Mouse (Mus musculus): ENCODE data around the gene Etv4.

Etv4 gene

GRCm38 (mm10) chr11:101785143-101785851 is at the start of gene Etv4:
Etv4 (minus strand) TSS chr11:101785371.
- peak; percentile 83 for DNase-seq

DNA sequence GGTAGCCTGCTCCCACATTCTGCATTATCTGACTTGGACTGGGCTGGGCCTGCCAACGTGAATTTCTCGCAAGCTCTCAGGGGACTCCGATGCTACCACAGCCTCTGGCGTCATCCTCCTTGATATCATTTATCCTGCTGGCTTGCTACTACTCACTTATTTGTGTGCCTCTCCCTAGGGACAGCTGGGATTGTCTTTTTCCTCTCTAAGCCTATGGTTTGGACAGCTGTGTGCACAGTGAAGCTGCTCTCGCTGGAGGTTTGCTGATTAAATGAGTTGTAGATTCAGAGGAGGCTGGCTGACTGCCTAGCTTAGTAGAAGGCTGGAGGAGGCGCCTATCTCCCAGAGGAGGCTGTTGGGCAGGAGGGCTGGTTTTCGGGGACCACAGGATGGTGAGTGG is 46.8 kb upstream of the Etv4 start:
- DNase-seq: no peak

DNA sequence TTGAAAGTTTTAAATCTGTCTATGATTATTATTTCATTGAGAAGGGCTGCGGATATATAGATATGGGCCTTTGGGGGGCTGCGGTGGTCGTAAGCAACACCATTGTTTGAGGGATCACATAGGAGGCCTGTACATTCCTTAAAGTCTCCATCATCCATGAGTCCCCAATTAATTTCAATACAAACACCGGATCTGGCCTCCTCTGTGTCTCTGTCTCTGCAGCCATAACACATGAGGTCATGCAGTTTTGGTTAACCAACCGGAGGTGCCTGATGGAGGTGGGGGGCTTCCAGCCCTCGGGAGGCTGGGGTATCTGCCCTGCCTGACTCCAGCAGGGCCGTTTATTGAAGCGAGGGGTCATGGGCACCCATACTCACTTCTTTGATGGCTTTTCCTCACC is 45.4 kb upstream of the Etv4 start:
- DNase-seq: no peak

- peak; percentile 43 for DNase-seq
These were observed 44.9 kb upstream of the Etv4 start for GRCm38 (mm10) chr11:101830112-101830511.

GRCm38 (mm10) chr11:101828718-101829117 is 43.5 kb upstream of the Etv4 start:
- no peak for DNase-seq

DNA sequence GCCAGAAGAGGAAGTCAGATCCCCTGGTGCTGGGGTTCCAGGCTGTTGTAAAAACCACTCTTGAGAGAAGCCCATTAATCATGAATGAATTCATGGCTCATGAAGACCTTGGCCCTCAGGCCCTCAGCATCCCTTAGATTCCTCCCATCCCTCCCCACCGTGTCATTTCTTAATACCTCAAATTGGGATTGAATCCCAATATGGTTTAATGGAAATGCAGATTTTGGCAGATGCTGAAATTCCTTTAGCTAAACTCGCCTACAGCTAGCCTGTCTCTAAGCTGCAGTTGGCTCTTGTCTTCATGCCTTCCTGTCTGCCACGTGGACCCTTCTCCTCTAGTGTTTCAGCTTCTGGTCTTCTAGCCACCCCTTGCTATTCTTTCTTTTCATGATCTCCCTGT is 38.0 kb upstream of the Etv4 start:
- DNase-seq: no peak

DNA sequence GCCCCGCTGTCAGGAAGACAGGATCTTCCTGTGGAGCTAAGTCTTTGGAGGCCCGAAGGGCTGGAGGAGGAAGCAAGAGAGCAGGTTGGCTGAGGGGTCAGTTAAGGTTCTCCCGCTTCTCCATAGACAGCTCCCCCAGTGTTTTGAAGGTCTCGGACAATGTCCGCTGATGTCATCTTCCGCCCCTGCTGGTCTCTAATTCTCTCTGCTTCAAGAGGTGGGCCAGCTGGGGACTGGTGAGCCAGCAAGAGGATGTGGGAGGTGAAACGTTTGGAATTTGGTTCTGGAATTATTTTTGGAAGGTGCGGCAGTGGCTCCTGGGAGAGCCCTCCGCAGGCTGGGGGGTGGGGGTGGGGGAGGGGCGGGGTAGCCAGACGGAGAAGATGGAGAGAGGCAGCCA is 35.7 kb upstream of the Etv4 start:
- no peak for DNase-seq

DNA sequence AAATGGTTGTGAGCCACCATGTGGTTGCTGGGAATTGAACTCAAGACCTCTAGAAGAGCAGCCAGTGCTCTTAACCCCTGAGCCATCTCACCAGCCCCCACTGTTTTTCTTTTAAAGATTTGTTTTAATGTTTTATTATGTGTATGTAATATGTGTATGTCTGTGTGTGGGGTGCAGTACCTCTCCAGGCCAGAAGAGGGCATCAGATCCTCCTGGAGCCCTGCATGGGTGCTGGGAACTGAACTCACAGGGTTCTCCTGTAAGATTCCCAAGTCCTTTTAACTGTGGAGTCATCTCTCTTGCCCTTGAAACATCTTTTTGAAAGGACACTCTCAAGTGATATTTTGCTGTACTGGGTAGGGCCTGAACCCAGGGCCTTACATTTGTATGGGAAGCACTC is 34.7 kb upstream of the Etv4 start:
- DNase-seq: no peak

DNA sequence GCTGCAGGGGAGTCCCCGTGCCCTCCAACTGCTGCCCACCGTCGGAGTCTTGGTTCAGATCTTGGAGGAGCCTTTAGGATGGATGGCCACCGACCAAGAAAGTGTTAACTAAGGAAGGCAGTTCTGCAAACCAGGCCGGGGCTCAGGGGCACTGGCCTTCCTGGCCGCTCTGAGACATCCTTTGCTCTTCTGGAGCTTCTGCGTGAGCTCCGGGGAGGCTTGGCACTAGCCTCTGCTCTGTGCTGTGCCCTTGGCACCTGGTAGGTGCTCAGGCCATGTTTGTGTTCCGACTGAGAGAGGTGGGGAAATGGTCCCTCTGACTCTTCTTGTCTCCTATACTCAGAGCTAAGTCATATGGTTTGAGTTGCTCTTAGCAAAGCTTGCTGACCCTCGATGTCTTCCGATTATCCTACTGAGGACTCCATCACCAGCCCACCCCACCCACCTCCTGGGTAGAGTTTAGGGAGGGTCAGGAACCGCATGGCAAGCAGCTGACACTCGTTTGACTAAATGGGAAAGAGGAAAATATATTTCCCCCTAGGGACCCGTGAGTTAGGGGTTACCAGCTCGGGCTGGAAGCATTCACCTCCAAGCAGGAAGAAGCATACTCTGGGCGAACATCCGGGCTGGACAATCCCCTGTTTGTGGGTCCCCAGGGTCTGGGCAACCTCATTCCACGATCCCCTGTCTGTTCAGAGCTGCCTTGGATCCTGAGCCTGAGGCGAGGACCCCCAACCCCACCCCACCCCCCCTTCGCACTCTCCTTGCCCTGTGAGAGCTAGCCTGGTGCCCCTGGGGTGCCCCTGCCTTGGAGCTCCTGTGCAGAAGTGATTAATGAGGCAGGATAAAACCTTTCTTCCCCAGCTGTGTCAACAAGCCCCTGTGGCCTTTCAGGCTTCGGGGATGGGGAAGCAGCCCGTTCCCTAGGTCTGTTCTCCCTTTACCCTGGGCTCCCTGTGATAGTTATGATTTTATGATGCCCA is 30.2 kb upstream of the Etv4 start:
- no peak for DNase-seq

GRCm38 (mm10) chr11:101814375-101815102 is 29.4 kb upstream of the Etv4 start:
- peak; percentile 88 for DNase-seq

DNA sequence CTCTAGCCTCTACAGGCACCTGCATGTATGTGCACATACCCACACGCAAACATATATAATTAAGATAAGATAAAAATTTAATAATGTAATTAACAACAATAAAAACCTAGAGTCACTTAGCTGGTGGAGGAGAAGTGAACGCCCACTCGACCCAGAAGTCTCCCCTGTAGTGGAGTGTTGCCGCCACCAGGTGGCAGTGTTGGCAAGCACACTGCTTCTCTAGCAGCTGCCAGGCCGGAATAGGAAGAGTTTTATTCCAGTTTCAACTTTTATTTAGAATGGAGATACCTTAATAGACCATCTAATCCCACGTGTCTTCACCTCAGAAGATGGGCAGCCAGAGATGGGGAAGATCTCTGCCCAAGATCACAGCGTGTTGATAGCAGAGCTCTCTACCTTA is 28.1 kb upstream of the Etv4 start:
- DNase-seq: peak; percentile 86

GRCm38 (mm10) chr11:101809060-101809828 is 24.1 kb upstream of the Etv4 start:
- no peak for DNase-seq

GRCm38 (mm10) chr11:101807266-101807665 is 22.1 kb upstream of the Etv4 start:
- DNase-seq: no peak

- no peak for DNase-seq
These were observed 21.6 kb upstream of the Etv4 start for GRCm38 (mm10) chr11:101806741-101807140.

DNA sequence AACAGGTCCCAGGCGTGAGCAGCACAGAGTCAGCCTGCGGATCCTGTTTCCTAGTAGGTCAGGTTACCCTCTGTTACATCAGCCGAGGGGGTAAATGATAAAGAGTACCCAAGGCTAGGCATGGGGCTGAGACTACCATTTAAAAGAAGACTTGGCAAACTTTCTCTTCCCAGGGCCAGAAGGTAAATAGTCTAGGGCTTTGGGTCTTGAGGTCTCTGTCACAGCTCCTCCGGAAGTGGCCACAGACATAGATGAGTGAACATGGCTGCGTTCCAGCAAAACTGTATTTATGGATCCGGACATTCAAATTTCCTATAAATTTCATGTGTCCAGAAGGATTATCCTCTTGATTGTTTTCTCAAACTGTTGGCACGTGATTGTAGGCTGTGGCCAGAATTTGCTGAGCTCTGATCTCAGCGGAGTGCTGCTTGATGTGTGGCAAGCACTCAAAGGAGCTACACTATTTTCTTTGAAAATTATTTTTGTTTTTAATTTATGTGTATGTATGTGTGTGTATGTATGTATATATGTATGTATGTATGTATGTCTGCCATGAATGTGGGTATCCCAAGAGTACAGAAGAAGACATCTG is 20.0 kb upstream of the Etv4 start:
- no peak for DNase-seq

GRCm38 (mm10) chr11:101801386-101801785 is 16.2 kb upstream of the Etv4 start:
- DNase-seq: no peak

GRCm38 (mm10) chr11:101798083-101798482 is 12.9 kb upstream of the Etv4 start:
- no peak for DNase-seq

- DNase-seq: no peak
These were observed 12.2 kb upstream of the Etv4 start for GRCm38 (mm10) chr11:101797355-101797754.

DNA sequence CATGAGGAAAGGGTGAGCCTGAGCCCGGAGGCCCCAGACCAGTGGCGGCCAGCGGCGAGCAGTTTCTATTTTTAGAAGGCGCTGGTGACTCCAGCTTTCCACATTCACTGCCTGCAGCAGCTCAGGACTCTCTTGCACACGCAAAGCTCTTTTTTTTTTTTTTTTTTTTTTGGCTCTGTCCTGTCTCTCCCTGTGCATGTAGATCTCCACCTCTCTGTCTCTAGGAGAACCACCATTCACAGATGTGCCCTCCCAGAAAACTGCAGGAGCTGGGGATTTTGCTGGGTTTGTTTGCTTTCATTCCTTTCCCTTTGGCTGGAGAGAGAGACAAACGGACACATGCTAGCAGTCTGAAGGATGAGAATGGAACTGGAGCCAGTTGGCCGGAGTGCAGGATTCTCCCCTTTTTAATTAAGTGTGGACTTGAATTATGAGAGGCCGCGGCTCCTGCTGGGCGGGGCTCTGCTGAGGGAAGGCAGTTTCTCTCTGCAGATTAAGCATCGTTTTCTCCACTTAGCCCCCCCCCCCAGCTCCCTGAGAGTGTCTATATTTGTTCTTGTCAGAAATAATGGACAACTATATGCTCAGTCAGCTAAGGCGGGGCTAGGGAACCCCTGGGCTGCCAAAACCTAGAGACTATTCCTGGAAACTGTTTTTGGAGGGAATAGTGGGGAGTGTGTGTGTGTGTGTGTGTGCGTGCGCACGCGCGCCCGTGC is 5.8 kb upstream of the Etv4 start:
- peak; percentile 73 for DNase-seq

DNA sequence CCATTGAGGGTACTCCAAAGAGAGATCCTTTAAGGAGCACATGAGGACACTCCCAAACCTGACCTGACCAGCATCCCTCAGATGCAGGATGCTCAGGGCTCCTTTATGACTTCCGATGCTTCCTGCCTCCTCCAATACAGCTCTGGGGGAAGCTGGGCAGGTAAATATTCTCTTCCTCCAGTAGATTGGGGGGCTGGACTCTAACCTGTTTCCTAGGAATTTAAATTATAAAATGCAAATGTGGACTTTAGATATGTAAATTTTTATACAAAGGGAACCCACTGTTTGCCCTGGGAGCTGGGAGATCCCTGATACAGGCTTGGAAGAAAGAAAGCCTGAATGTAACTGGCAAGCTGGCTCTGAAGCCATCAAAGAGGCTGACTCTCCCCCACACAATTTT is 2.3 kb upstream of the Etv4 start:
- no peak for DNase-seq

- DNase-seq: no peak
These were observed 1.5 kb upstream of the Etv4 start for GRCm38 (mm10) chr11:101786651-101787050.

DNA sequence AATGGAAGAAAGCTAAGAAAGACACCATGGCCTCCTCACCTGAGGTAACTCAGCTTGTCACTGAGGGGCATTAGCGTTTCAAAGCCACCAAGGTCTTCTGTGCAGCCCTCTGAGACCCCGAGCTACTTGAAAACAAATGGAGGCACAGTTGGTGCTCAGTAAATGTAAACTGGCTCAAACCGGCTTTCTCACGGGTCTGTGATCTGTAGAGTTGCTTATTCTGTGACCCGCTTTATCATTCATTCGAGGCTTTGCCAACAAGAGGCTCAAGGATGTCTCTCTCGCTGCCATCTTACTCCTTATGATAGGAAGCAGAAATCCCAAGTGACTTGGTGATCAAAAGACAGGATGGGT is 658 bp upstream of the Etv4 start:
- no peak for DNase-seq
